Mouse (Mus musculus): Measurements from ENCODE around the gene Gm20388. TPM values are rescaled to one million over a fixed set of nuclear protein-coding genes. Genes with fewer than 3 reads are reported as not detected.
"Not testable (repeated sequence)": the region's sequence is repeated elsewhere in the genome, so short reads cannot be mapped to it uniquely, and the experiment has no call there.

Gm20388 gene
- total RNA-seq, 2 experiments from 2014 or later: 6.8 to 7.8 TPM

DNA sequence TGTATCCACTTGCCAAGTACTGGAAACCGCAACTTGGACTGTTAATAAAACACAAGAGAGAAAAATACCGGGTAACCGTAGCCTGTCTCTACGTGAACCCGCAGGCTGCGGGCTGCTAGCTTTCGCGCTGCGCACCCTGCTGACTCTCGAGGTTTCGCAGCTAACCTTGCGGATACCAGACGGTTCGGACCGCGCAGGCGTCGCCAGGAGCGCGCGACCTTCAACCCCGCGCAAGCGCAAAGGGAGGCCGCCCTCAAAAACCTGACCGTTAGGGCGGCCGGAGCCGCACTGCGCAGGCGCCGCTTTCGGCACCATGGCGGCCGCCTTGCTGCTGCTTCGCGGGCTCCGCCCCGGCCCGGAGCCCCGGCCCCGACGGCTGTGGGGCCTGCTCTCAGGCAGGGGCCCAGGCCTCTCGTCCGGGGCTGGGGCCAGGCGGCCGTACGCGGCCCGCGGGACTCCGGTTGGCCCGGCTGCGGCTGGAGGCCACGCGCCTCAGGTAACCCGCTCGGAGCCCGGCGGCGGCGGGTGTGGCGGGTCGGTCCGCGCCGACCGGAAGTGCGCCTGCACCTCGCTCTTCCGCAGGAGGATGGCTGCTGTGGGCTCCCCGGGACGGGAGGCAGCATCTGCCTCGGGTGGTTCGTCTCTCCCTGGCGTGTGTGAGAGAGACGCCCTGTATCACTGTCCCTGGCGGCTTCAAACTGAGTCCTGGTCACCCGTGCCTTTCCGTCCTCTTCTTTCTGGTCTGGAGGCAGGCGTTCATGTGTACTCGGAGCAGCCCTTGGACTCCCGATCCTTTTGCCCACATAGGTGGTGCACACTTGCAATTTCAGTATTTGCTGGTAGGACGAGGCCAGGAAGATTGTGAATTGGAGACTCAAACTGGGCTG is 3154.8 kb downstream of the Gm20388 start:
- DNase-seq: peak; percentile 92 to 94
- intact Hi-C loops (cut with DNase I): loop anchor here (2.0 kb wide), 1 partner anchor 159 kb away; no protein-coding TSS in a partner anchor

DNA sequence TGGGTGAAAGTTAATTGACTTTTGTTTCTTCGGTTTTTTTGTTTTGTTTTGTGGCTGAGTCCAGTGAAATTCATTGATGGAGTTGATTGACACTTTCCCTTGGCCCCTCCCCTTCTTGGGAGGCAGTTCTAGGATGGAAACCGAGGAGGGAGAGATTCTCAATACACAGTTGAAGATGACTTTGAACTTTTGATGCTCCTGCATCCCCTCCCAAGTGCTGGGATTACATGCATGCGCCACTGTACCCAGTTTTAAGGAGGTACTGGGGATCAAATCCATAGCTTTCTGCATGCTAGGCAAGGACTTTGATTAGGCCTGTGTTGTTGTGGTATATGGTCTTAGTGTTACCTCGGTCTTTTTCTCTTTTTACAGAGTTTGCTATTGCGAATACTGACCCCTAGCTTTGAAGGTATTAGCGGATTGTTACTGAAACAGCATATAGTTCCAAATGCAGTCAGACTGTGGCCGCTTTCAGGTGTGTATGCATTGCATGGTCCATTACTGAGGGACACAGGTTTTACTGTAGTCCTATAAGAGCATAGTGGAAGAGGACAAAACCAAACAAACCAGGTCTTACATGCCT is 3155.6 kb downstream of the Gm20388 start:
- DNase-seq: no peak
- intact Hi-C loops (cut with DNase I): no loop called here

DNA sequence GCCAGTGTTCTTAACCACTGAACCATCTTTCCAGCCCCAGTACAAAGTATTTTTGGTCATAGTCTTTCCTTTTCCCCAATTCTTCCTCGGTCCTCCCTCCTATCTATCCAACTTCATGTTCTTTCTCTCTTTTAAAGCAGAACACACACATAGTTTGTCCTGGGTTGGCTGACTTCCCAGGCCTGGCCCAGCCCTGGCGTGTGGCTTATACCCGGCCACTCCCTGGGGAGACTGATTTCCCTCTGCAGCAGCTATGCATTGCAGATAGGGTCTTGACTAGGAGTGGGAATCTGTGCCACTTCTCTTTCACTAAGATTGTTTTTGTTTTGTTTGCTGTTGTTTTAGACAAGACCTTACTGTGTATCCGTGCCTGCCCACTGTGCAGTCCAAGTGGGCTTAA is 3160.5 kb downstream of the Gm20388 start:
- intact Hi-C loops (cut with DNase I): loop anchor here (10.0 kb wide), 1 partner anchor 476 kb away; no protein-coding TSS in a partner anchor

DNA sequence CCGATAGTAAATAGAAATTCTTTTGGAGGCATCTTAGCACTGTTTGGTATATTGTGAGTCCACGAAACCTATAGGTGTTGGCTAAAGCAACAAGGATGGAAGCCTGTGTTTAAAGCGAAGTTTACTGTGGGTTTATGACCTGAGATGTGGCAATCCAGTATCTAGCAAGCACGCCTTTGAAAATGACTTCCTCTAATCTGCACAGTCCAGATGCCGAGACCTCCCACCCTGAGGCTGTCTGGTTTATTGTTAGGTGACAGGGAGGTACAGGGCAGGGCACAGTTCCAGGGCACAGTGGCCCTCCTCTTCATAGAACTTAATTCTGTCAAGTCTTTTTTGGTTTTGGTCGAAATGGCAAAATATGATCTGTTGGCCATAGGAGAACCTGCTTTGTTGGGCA is 3166.6 kb downstream of the Gm20388 start:
- no peak for DNase-seq
- intact Hi-C loops (cut with DNase I): loop anchor here (10.0 kb wide), 1 partner anchor 482 kb away; no protein-coding TSS in a partner anchor

More for the DNA sequence above, 3160.5 kb downstream of the Gm20388 start:
- DNase-seq: no peak

DNA sequence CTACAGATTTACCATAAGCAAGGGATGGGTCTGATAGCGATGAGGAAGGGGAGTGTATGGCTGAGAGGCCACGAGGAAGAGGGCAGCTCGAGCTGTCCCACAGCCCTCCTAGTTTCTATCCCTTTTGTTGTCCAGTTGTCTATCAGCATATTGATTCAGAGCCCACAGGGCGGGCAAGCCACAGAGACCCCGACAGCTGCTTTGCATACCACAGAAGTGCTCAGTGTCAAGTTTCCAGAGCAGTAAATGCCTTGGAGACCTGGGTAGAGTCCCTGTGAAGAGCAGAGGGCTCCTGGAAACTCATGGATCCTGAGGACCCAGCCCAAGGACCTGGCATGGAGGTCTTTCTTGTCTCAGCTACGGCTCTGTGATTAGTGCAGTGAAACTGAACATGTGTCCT is 3172.4 kb downstream of the Gm20388 start:
- intact Hi-C loops (cut with DNase I): loop anchor here (10.0 kb wide), 1 partner anchor 588 kb away; no protein-coding TSS in a partner anchor

DNA sequence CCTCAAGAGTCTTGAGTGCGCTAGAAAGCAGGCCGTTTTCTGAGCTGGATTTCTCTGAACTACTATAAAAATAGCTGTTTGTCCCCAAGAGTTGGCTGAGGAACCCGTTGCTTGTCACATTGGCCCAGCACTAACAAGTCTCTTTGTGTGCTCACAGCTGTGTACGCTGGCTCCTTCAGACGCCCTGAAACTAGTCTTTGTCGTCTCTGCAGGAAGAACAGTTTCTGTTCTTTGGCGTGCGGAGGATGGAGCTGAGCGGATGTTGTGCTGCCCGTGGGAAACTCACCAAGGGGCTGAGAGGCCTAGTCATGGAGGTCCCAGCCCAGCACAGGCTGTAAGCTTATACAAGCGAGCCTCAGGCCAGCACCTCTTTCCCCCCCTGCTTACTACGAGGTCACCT is 3173.0 kb downstream of the Gm20388 start:
- intact Hi-C loops (cut with DNase I): loop anchor here (10.0 kb wide), 1 partner anchor 589 kb away; no protein-coding TSS in a partner anchor
- DNase-seq: no peak

More for the DNA sequence above, 3172.4 kb downstream of the Gm20388 start:
- no peak for DNase-seq

DNA sequence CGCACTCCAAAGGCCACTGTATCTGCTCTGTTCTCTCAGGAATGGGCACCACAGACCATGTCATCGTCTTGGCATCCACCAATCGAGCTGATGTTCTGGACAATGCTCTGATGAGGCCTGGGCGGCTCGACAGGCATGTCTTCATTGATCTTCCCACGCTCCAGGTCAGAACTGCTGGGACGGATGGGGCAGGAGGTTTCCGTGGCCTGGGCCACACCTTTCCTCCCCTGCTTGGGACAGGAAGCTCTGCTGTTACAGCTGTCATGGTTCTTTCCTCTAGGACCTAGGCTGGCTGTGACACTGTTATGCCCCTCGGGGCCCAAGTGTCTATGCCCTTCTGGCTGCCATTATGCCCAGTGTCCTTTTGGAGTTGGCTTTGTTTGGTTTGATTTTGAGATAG is 3176.6 kb downstream of the Gm20388 start:
- intact Hi-C loops (cut with DNase I): loop anchor here (10.0 kb wide), 1 partner anchor 592 kb away; no protein-coding TSS in a partner anchor

DNA sequence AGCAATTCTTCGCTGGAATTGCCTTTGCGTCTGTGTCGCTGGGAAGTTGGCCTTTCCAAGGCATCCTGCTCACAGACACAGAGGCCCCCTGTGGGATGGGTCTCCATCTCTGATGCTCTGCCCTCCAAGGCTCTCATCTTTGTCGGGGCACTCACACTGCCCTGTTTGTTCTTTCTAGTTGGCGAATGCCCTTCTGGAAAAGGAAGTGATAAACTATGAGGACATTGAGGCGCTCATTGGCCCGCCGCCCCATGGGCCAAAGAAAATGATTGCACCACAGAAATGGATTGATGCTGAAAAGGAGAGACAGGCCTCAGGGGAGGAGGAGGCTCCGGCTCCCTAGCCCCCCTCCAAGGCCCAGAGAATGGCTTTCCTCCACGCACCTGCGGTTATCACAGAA is 3186.6 kb downstream of the Gm20388 start:
- DNase-seq: no peak
- intact Hi-C loops (cut with DNase I): no loop called here

More for the DNA sequence above, 3176.6 kb downstream of the Gm20388 start:
- no peak for DNase-seq

DNA sequence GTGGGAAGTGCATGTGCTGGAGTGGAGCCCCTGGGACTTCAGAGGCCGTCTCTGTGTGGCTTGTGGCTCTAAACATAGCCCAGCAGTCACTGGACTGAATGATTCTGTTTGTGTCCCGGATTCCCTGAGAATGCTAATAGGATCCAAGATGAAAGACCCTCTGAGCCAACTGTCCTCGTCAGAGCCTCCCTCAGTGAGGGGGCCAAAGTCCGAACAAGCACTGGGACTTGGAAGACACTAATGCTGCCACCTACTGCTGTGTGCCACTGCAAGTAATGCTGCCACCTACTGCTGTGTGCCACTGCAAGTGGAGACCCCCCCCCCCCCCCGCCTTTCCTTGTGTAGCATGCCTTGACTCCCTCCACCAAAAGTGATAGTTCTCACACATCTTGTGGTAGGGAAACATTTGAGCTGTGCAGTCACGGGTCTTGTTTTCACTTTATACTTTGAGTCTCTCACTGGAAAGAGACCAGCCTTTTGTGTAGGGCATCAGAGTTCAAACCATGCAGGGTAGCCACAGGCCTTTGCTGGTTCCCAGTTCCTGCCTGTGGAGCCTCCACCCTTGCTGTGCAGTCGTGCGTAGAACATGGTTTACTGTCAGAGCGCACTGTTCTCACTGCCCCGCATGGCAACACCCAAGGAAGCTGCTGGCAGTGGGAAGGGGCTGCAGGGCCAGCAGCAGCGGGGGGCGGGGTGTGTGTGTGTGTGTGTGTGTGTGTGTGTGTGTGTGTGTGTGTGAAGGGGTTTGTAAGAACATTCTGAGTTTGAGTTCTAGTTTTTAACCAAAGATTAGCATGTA is 3187.3 kb downstream of the Gm20388 start:
- intact Hi-C loops (cut with DNase I): no loop called here
- DNase-seq: no peak

DNA sequence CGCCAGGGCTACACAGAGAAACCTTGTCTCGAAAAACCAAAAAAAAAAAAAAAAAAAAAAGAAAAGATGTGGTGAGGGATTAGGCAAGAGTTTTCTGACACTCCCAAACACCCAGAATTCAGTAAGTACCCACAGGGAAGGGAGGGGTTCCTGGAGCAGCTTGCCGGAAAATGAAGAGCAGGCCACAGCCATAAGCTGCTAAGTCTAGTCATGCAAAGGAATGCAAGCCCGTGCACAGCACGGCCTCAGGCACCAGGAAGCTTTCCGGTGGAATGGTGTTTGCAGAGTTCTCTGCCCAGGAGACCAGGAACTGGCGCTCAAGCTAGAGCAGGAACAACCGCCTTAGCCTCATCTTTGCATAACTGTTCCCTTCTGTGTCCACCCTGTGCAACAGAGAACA is 3189.6 kb downstream of the Gm20388 start:
- intact Hi-C loops (cut with DNase I): no loop called here

DNA sequence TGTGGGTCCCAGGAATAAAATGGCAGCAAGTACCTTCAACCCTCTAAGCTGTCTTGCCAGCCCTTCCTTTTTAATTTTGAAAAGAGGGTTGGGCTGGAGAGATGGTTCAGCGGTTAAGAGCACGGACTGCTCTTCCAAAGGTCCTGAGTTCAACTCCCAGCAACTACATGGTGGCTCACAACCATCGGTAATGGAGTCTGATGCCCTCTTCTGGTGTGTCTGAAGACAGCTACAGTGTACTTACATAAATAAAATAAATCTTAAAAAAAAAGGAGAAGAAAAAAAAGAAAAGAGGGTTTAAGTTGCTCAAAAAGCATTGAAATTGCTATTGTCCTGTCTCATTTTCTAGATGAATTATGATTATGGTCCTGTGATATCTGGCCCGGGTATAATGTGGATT is 3190.6 kb downstream of the Gm20388 start:
- intact Hi-C loops (cut with DNase I): no loop called here
- no peak for DNase-seq

More for the DNA sequence above, 3189.6 kb downstream of the Gm20388 start:
- DNase-seq: no peak

DNA sequence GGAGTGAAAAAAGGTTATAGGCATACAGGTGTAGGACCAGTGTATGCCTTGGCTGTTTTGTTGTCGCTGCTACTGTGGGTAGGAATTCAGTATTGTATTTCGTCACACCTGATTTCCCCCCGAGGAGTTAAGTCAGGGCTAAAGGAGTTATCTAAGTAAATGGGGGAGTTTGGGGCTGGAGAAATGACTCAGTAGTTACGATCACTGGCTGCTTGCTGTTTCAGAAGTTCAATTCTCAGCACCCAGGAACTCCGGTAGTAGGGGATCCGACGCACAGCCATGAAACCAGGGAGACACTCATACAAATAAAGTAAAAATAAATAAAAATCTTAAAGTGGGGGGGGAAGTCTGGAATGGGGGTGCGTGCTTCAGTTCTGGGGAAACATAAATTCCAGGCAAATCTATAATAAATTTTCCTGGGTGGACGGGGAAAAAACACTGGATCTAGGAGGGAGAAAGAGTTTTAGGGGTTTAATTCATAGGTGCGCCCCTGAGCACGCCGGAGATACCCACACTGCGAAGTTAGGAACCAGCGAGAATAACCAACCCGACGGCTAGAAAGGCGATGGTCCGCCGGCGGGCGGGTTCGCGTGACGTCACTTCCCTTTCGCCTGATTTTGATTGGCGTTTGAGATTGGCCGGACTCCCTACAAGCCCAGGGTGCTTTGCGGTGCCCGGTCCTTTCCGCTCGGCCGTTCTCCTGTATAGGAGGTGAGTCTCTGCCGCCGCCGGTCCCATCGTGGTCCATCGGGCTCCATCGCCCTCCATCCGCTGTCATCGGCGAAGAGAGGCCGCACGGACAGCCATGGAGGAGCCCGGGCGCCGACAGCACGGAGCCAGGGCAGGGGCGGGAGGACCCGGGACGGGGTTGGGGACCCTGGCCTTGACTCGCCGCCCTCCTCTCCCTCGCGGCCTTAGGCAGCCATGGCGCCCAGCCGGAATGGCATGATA is 3191.4 kb downstream of the Gm20388 start, which contains the start of gene Rpl13:
TSS of gene Rpl13 (plus strand) at position 616 of the 951 bp plus-strand sequence.
- intact Hi-C loops (cut with DNase I): no loop called here
- peak; percentile 96 for DNase-seq

DNA sequence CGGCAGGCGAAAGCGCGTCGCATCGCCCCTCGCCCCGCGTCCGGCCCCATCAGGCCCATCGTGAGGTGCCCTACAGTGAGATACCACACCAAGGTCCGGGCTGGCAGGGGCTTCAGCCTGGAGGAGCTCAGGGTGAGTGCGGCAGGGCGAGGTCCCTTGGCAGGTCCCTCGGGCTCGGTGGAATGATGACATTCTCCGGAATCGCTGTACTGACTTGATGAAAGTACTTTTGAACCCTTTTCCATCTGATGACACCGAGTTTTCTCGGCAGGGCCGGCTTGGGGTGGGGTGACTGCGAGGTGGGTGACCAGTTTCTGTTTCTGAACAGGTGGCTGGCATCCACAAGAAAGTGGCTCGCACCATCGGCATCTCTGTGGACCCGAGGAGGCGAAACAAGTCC is 3192.2 kb downstream of the Gm20388 start:
- DNase-seq; intact Hi-C loops (cut with DNase I): not testable (repeated sequence)

DNA sequence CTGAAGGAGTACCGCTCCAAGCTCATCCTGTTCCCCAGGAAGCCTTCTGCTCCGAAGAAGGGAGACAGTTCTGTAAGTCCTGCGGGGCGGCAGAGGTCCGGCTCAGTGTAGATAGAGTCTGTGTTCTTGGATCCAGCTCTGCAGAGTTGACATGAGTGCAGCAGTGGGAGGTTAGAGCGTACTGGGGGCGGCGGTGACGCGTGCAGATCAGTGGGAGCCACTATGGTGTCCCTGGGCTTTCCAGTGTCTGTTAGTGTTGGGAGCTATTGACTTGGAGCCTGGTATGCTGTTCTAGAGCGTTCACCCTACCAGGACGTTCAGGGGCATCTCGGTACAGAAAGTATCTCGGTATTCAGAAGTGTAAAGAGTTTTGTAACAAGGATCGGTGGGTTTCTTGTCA is 3192.6 kb downstream of the Gm20388 start:
- DNase-seq: no peak
- intact Hi-C loops (cut with DNase I): no loop called here

DNA sequence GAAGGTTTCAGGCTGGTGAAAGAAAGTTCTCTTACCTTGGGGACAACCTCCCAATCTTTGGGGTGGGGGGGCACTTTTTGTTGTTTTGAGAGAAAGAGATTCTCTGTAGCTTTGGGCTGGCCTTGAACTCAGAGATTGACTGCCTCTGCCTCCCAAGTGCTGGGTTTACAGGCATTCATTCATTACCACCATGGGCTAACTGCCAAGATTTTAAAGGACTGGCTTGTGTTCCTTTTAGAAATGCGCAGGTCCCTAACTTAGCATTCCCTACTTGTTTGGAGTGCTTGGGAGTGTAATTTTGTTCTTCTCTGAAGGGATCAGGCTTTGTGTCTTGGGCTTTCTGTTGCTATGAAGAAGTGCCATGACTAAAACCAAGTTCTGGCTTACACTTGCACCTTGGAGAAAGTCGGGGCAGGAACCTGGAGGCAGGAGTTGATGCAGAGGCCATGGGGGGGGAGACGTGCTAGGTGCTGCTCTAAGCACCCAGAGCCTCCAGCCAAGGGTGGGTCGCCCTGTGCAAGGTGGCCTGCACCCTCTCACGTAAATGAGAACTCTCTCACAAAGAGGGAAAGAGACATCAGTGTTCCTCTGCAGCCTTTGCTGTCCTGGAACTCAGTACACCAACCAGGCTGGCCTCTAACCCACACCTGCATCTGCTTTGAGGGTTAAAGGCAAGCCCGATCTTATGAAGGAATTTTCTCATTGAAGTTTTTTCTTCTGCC is 3193.6 kb downstream of the Gm20388 start:
- intact Hi-C loops (cut with DNase I): no loop called here
- no peak for DNase-seq

DNA sequence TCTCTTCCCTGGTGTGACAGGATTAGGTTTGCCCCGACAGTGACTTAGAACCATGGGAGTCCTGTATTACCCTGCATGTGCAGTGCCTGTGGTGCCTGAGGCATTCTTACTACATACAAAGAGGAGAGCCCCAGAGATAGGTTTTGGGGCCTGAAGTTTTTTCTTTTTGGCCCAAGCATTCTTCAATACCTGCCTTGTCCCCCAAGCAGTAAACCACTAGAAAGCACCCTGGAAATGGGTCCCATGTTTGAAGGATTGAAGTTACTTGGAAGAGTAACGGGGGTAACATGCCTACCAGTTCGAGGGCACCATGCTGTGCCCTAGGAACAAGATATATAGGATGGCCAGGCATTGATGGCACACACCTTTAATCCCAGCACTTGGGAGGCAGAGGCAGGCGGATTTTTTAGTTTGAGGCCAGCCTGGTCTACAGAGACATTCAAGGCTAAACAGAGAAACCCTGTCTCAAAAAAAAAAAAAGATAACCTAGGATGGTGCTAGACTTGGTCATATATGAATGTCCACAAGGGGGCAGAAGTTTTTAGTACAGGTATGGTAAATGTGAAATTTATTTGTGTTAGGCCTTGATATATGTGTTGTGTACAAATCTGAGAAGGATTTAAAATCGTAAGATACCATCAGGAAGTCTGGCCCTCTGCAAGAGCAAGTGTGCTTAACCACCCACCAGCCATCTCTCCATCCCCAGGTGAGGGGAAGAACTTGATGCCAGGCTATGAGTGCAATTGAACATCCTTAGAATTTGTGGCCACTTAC is 3195.1 kb downstream of the Gm20388 start:
- no peak for DNase-seq
- intact Hi-C loops (cut with DNase I): loop anchor here (2.0 kb wide), 1 partner anchor 51 kb away; no protein-coding TSS in a partner anchor

DNA sequence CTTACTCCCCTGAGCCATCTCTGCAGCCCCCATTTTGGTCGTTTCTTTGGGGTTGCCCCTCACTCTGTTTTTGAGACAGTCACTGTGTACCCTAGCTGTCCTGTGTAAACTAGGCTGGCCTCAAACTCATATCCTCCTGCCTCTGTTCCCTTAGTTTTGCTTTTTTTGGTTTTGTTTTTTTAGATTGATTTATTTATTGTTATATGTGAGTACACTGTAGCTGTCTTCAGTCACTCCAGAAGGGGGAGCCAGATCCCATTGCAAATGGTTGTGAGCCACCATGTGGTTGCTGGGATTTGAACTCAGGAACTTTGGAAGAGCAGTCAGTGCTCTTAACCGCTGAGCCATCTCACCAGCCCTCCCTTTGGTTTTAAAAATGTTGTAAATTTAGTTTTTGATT is 3195.9 kb downstream of the Gm20388 start:
- intact Hi-C loops (cut with DNase I): loop anchor here (2.0 kb wide), 1 partner anchor 50 kb away; no protein-coding TSS in a partner anchor
- DNase-seq: no peak

DNA sequence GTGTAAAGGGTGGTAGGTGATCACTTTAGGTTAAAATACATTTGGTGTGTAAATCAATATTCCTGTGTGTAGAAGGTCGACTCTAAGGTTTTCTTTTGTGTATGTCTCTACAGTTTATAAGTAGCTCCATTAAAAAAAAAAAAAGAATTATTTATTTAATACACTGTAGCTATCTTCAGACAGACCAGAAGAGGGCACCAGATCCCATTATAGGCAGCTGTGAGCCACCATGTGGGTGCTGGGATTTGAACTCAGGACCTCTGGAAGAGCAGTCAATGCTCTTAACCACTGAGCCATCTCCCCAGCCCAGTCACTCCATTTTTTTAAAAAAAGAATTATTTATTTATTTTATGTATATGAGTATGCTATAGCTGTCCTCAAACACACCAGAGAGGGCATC is 3197.4 kb downstream of the Gm20388 start:
- intact Hi-C loops (cut with DNase I): loop anchor here (2.0 kb wide), 1 partner anchor 91 kb away; no protein-coding TSS in a partner anchor
- no peak for DNase-seq
